Mouse (Mus musculus): Measurements from ENCODE around the gene Tsc2. TPM values are rescaled to one million over a fixed set of nuclear protein-coding genes. Genes with fewer than 3 reads are reported as not detected.
A peak's percentile ranks its signal among the peaks of the same experiment; 100 is the strongest.
"Not testable (repeated sequence)": the region's sequence is repeated elsewhere in the genome, so short reads cannot be mapped to it uniquely, and the experiment has no call there.

The Tsc2 gene
- total RNA-seq (2017): 25.1 and 59.3 TPM in 2 replicates

GRCm38 (mm10) chr17:24632167-24632812 is at the start of gene Tsc2, which contains the start of gene Nthl1:
Gene Tsc2, minus strand, starts transcription at chr17:24632630.
Gene Nthl1, plus strand, starts transcription at chr17:24632680.
- ATAC-seq (replicated peaks in 1 of 2; ENCODE audit: insufficient read depth in 1 of 2, low FRiP score in 2 of 2, low TSS enrichment in 1 of 2, low read depth in 1 of 2, poor library complexity in 2 of 2, severe bottlenecking in 2 of 2): peak; percentile 75 to 92

- no peak for ATAC-seq (replicated peaks in 1 of 2; ENCODE audit: insufficient read depth in 1 of 2, low FRiP score in 2 of 2, low TSS enrichment in 1 of 2, low read depth in 1 of 2, poor library complexity in 2 of 2, severe bottlenecking in 2 of 2)
Observed at GRCm38 (mm10) chr17:24677500-24678080, 45.2 kb upstream of the Tsc2 start.

GRCm38 (mm10) chr17:24676877-24677276 is 44.4 kb upstream of the Tsc2 start:
- ATAC-seq (replicated peaks in 1 of 2; ENCODE audit: insufficient read depth in 1 of 2, low FRiP score in 2 of 2, low TSS enrichment in 1 of 2, low read depth in 1 of 2, poor library complexity in 2 of 2, severe bottlenecking in 2 of 2): no peak

GRCm38 (mm10) chr17:24676187-24676586 is 43.8 kb upstream of the Tsc2 start:
- peak; percentile 46 to 78; a peak in 3 of 4 replicates for ATAC-seq (replicated peaks in 1 of 2; ENCODE audit: insufficient read depth in 1 of 2, low FRiP score in 2 of 2, low TSS enrichment in 1 of 2, low read depth in 1 of 2, poor library complexity in 2 of 2, severe bottlenecking in 2 of 2)

GRCm38 (mm10) chr17:24674277-24674676 is 41.8 kb upstream of the Tsc2 start:
- 0 out of 4 replicates have a peak, but pooled peaks have one; percentile 14 to 25 for ATAC-seq (replicated peaks in 1 of 2; ENCODE audit: insufficient read depth in 1 of 2, low FRiP score in 2 of 2, low TSS enrichment in 1 of 2, low read depth in 1 of 2, poor library complexity in 2 of 2, severe bottlenecking in 2 of 2)

GRCm38 (mm10) chr17:24672141-24672540 is 39.7 kb upstream of the Tsc2 start:
- no peak for ATAC-seq (replicated peaks in 1 of 2; ENCODE audit: insufficient read depth in 1 of 2, low FRiP score in 2 of 2, low TSS enrichment in 1 of 2, low read depth in 1 of 2, poor library complexity in 2 of 2, severe bottlenecking in 2 of 2)

GRCm38 (mm10) chr17:24671346-24671745 is 38.9 kb upstream of the Tsc2 start:
- ATAC-seq (replicated peaks in 1 of 2; ENCODE audit: insufficient read depth in 1 of 2, low FRiP score in 2 of 2, low TSS enrichment in 1 of 2, low read depth in 1 of 2, poor library complexity in 2 of 2, severe bottlenecking in 2 of 2): no peak

GRCm38 (mm10) chr17:24670246-24670844 is 37.9 kb upstream of the Tsc2 start:
- no peak for ATAC-seq (replicated peaks in 1 of 2; ENCODE audit: insufficient read depth in 1 of 2, low FRiP score in 2 of 2, low TSS enrichment in 1 of 2, low read depth in 1 of 2, poor library complexity in 2 of 2, severe bottlenecking in 2 of 2)

GRCm38 (mm10) chr17:24669545-24670245 is 37.3 kb upstream of the Tsc2 start, which contains the start of gene Zfp598:
Gene Zfp598, plus strand, starts transcription at chr17:24669687.
- peak; percentile 94 to 96 for ATAC-seq (replicated peaks in 1 of 2; ENCODE audit: insufficient read depth in 1 of 2, low FRiP score in 2 of 2, low TSS enrichment in 1 of 2, low read depth in 1 of 2, poor library complexity in 2 of 2, severe bottlenecking in 2 of 2)

- not testable (repeated sequence) for ATAC-seq (replicated peaks in 1 of 2; ENCODE audit: insufficient read depth in 1 of 2, low FRiP score in 2 of 2, low TSS enrichment in 1 of 2, low read depth in 1 of 2, poor library complexity in 2 of 2, severe bottlenecking in 2 of 2)
Observed at GRCm38 (mm10) chr17:24669214-24669544, 36.7 kb upstream of the Tsc2 start.

GRCm38 (mm10) chr17:24667416-24667815 is 35.0 kb upstream of the Tsc2 start:
- ATAC-seq (replicated peaks in 1 of 2; ENCODE audit: insufficient read depth in 1 of 2, low FRiP score in 2 of 2, low TSS enrichment in 1 of 2, low read depth in 1 of 2, poor library complexity in 2 of 2, severe bottlenecking in 2 of 2): peak; percentile 38 to 61; a peak in 3 of 4 replicates

GRCm38 (mm10) chr17:24667011-24667410 is 34.6 kb upstream of the Tsc2 start:
- not testable (repeated sequence) for ATAC-seq (replicated peaks in 1 of 2; ENCODE audit: insufficient read depth in 1 of 2, low FRiP score in 2 of 2, low TSS enrichment in 1 of 2, low read depth in 1 of 2, poor library complexity in 2 of 2, severe bottlenecking in 2 of 2)

- peak; percentile 46 to 59; a peak in 2 of 4 replicates for ATAC-seq (replicated peaks in 1 of 2; ENCODE audit: insufficient read depth in 1 of 2, low FRiP score in 2 of 2, low TSS enrichment in 1 of 2, low read depth in 1 of 2, poor library complexity in 2 of 2, severe bottlenecking in 2 of 2)
Observed at GRCm38 (mm10) chr17:24658017-24658758, 25.8 kb upstream of the Tsc2 start, which contains the start of gene Npw. Gene Npw, minus strand, starts transcription at chr17:24658457.

- ATAC-seq (replicated peaks in 1 of 2; ENCODE audit: insufficient read depth in 1 of 2, low FRiP score in 2 of 2, low TSS enrichment in 1 of 2, low read depth in 1 of 2, poor library complexity in 2 of 2, severe bottlenecking in 2 of 2): no peak
Observed at GRCm38 (mm10) chr17:24654969-24655368, 22.5 kb upstream of the Tsc2 start.

- peak; percentile 78 to 81 for ATAC-seq (replicated peaks in 1 of 2; ENCODE audit: insufficient read depth in 1 of 2, low FRiP score in 2 of 2, low TSS enrichment in 1 of 2, low read depth in 1 of 2, poor library complexity in 2 of 2, severe bottlenecking in 2 of 2)
Observed at GRCm38 (mm10) chr17:24653967-24654710, 21.7 kb upstream of the Tsc2 start.

- ATAC-seq (replicated peaks in 1 of 2; ENCODE audit: insufficient read depth in 1 of 2, low FRiP score in 2 of 2, low TSS enrichment in 1 of 2, low read depth in 1 of 2, poor library complexity in 2 of 2, severe bottlenecking in 2 of 2): no peak
Observed at GRCm38 (mm10) chr17:24651835-24652234, 19.4 kb upstream of the Tsc2 start.

GRCm38 (mm10) chr17:24650766-24651165 is 18.3 kb upstream of the Tsc2 start:
- no peak for ATAC-seq (replicated peaks in 1 of 2; ENCODE audit: insufficient read depth in 1 of 2, low FRiP score in 2 of 2, low TSS enrichment in 1 of 2, low read depth in 1 of 2, poor library complexity in 2 of 2, severe bottlenecking in 2 of 2)
